Mouse (Mus musculus): ENCODE measurements around the gene Brca1. TPM values are rescaled to one million over a fixed set of nuclear protein-coding genes. Genes with fewer than 3 reads are reported as not detected.
"Not testable (repeated sequence)": the region's sequence is repeated elsewhere in the genome, so short reads cannot be mapped to it uniquely, and the experiment has no call there.

Gene Brca1
- polyA plus RNA-seq, 2 experiments: 8.6 to 14.0 TPM

GRCm38 (mm10) chr11:101587676-101588075, 35.9 kb upstream of the Brca1 start:
- ATAC-seq (ENCODE audit: insufficient read depth) (no peak), DNase-seq (ENCODE audit: low read depth in 3 of 3, low spot score in 3 of 3) (no peak)
- no peak overlapping the region for H3K4me2 ChIP-seq (ENCODE audit: low read depth)

GRCm38 (mm10) chr11:101585805-101586204, 34.0 kb upstream of the Brca1 start:
- no peaks in the 10 kb centered on the region for H3K27me3 ChIP-seq (ENCODE audit: control insufficient read depth, insufficient read depth, low read length)
- 59% methylated on average over 4 of the region's 4 CpGs for WGBS (ENCODE audit: insufficient replicate concordance)
- DNase-seq (ENCODE audit: low read depth in 3 of 3, low spot score in 3 of 3) (no peak), ATAC-seq (ENCODE audit: insufficient read depth) (no peak)
- H3K4me1 ChIP-seq (replicated peaks; ENCODE audit: control insufficient read depth in 2 of 2, insufficient read depth in 2 of 2, low read length in 1 of 2): peaks cover 5 to 7% of the 10 kb centered on the region in 2 experiments; a peak in 3 of 4 replicates
- H3K9ac ChIP-seq (replicated peaks): no peak overlapping the region
- no peak overlapping the region for H3K4me3 ChIP-seq (ENCODE audit: insufficient read depth in 1 of 2, low read depth in 2 of 2, low read length in 2 of 2)
- H3K27ac ChIP-seq: no peak overlapping the region
- peaks cover 3% of the 10 kb centered on the region for H3K36me3 ChIP-seq (replicated peaks; ENCODE audit: control insufficient read depth, insufficient read depth, low read depth)
- H3K9me3 ChIP-seq (ENCODE audit: control insufficient read depth, low read length): no peaks in the 10 kb centered on the region
- TF ChIP-seq EP300 (IDR thresholded peaks at IDR 0.05; ENCODE audit: low read depth) (no peak), CTCF (IDR thresholded peaks at IDR 0.05; ENCODE audit: low read depth) (no peak)
- no peak overlapping the region for H3K4me2 ChIP-seq (ENCODE audit: low read depth)

More at GRCm38 (mm10) chr11:101587676-101588075, 35.9 kb upstream of the Brca1 start:
- Histone ChIP-seq H3K4me3 (ENCODE audit: insufficient read depth in 1 of 2, low read depth in 2 of 2, low read length in 2 of 2) (no peak overlapping the region), H3K27ac (no peak overlapping the region), H3K27me3 (ENCODE audit: control insufficient read depth, insufficient read depth, low read length) (no peaks in the 10 kb centered on the region), H3K9me3 (ENCODE audit: control insufficient read depth, low read length) (no peaks in the 10 kb centered on the region), H3K9ac (replicated peaks) (no peak overlapping the region), H3K4me1 (replicated peaks; ENCODE audit: control insufficient read depth in 2 of 2, insufficient read depth in 2 of 2, low read length in 1 of 2) (no peaks in the 10 kb centered on the region; a peak in 2 of 4 replicates), H3K36me3 (replicated peaks; ENCODE audit: control insufficient read depth, insufficient read depth, low read depth) (no peaks in the 10 kb centered on the region)
- WGBS (ENCODE audit: insufficient replicate concordance): 76% methylated on average over 10 of the region's 10 CpGs
- TF ChIP-seq CTCF (IDR thresholded peaks at IDR 0.05; ENCODE audit: low read depth): no peak
- no peak for TF ChIP-seq EP300 (IDR thresholded peaks at IDR 0.05; ENCODE audit: low read depth)

GRCm38 (mm10) chr11:101585031-101585430, 33.3 kb upstream of the Brca1 start:
- not testable (repeated sequence) for H3K4me3 ChIP-seq (ENCODE audit: insufficient read depth in 1 of 2, low read depth in 2 of 2, low read length in 2 of 2); H3K4me1 ChIP-seq (replicated peaks; ENCODE audit: control insufficient read depth in 2 of 2, insufficient read depth in 2 of 2, low read length in 1 of 2); DNase-seq (ENCODE audit: low read depth in 3 of 3, low spot score in 3 of 3); H3K9ac ChIP-seq (replicated peaks); H3K27me3 ChIP-seq (ENCODE audit: control insufficient read depth, insufficient read depth, low read length); H3K4me2 ChIP-seq (ENCODE audit: low read depth); H3K27ac ChIP-seq; H3K9me3 ChIP-seq (ENCODE audit: control insufficient read depth, low read length); ATAC-seq (ENCODE audit: insufficient read depth)
- peaks cover 11% of the 10 kb centered on the region for H3K36me3 ChIP-seq (replicated peaks; ENCODE audit: control insufficient read depth, insufficient read depth, low read depth)
- 81% methylated on average over 1 of the region's 1 CpGs for WGBS (ENCODE audit: insufficient replicate concordance)

DNA sequence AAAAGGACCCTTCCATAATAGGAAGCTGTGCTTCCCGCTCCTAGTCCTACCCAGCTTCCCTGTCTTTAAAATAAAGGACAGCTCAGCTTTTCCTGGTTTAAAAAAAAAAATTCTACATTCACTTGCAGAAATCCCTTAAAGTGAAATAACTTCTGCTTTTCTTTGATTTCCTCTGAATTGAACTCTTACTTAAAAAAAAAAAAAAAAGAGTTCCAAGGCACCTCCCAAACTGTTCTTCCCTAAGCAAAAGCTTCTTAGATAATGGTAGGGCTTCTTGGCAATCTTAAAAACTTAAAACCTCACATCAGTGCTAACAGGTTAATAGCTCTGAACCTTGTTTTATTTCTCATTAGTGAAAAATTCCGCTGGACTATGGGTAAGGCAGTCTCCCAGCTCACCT, 31.4 kb upstream of the Brca1 start:
- Histone ChIP-seq H3K9me3 (ENCODE audit: control insufficient read depth, low read length) (no peaks in the 10 kb centered on the region), H3K27ac (no peak overlapping the region), H3K27me3 (ENCODE audit: control insufficient read depth, insufficient read depth, low read length) (no peaks in the 10 kb centered on the region), H3K9ac (replicated peaks) (no peak overlapping the region), H3K4me1 (replicated peaks; ENCODE audit: control insufficient read depth in 2 of 2, insufficient read depth in 2 of 2, low read length in 1 of 2) (peaks cover 5 to 7% of the 10 kb centered on the region in 2 experiments; a peak in 3 of 4 replicates), H3K4me2 (ENCODE audit: low read depth) (no peak overlapping the region), H3K36me3 (replicated peaks; ENCODE audit: control insufficient read depth, insufficient read depth, low read depth) (peaks cover 17% of the 10 kb centered on the region), H3K4me3 (ENCODE audit: insufficient read depth in 1 of 2, low read depth in 2 of 2, low read length in 2 of 2) (no peak overlapping the region)
- DNase-seq (ENCODE audit: low read depth in 3 of 3, low spot score in 3 of 3): no peak
- no peak for ATAC-seq (ENCODE audit: insufficient read depth)
- 83% methylated on average over 2 of the region's 2 CpGs for WGBS (ENCODE audit: insufficient replicate concordance)
- no peak for TF ChIP-seq CTCF (IDR thresholded peaks at IDR 0.05; ENCODE audit: low read depth)
- TF ChIP-seq EP300 (IDR thresholded peaks at IDR 0.05; ENCODE audit: low read depth): no peak

- no peaks in the 10 kb centered on the region for H3K27me3 ChIP-seq (ENCODE audit: control insufficient read depth, insufficient read depth, low read length)
- peak; percentile 81; the same call in 1 of the 2 replicates for ATAC-seq (ENCODE audit: insufficient read depth)
- peaks cover 26% of the 10 kb centered on the region for H3K36me3 ChIP-seq (replicated peaks; ENCODE audit: control insufficient read depth, insufficient read depth, low read depth)
- 15% methylated on average over 30 of the region's 31 CpGs for WGBS (ENCODE audit: insufficient replicate concordance)
- peak within 1 kb of the TSS; percentile 60 to 89 for H3K4me3 ChIP-seq (ENCODE audit: insufficient read depth in 1 of 2, low read depth in 2 of 2, low read length in 2 of 2)
- peak; percentile 73 to 74 (median 73) for DNase-seq (ENCODE audit: low read depth in 3 of 3, low spot score in 3 of 3)
- peak within 1 kb of the TSS; percentile 42 for H3K27ac ChIP-seq
- TF ChIP-seq CTCF (IDR thresholded peaks at IDR 0.05; ENCODE audit: low read depth): no peak
- TF ChIP-seq EP300 (IDR thresholded peaks at IDR 0.05; ENCODE audit: low read depth): no peak
- peak within 1 kb of the TSS; percentile 72 for H3K9ac ChIP-seq (replicated peaks)
- peaks cover 5 to 7% of the 10 kb centered on the region in 2 experiments; a peak in 3 of 4 replicates for H3K4me1 ChIP-seq (replicated peaks; ENCODE audit: control insufficient read depth in 2 of 2, insufficient read depth in 2 of 2, low read length in 1 of 2)
- no peaks in the 10 kb centered on the region for H3K9me3 ChIP-seq (ENCODE audit: control insufficient read depth, low read length)
- H3K4me2 ChIP-seq (ENCODE audit: low read depth): peak within 1 kb of the TSS; percentile 84
Observed at GRCm38 (mm10) chr11:101582054-101583035, 30.6 kb upstream of the Brca1 start, which contains the start of gene Tmem106a. Gene Tmem106a (plus strand): TSS chr11:101582242.
